Mouse (Mus musculus): ENCODE data around the gene 2810004N23Rik.

DNA sequence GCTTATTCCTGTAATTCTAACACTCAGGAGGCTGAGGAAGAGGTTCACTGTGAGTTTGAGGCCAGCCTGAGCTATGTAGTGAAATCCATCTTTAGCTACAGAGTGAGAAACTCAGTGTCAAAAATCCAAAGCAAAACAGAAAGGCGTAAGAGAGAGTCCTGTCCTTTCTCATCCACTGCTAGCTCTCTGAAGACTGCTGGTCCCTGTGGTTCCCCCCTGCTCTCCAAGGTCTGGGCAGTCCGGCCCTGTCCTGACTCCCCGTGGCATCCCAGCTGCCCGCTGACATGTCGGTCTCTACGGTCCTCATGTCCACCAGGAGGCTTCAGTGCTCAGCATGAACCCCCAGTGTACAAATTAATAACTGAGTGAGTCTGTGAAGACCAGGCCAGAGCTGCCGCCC, 26.6 kb downstream of the 2810004N23Rik start:
- TF ChIP-seq POLR2A (IDR thresholded peaks at IDR 0.05; ENCODE audit: low read depth, low read length): no peak
- no peak for TF ChIP-seq CTCF (conservative IDR thresholded peaks at IDR 0.05; ENCODE audit: insufficient read depth, insufficient read length, low read depth, low read length)
